Mouse (Mus musculus) lung, postnatal 10 days (tissue): ENCODE measurements around the gene Adamts12.

ENCODE experiments used
- DNase-seq: peaks from one replicate; pipeline ENCODE4 v3.0.0; 2021

Adamts12 gene

GRCm38 (mm10) chr15:11082961-11083569 lies 18.5 kb downstream of the Adamts12 start:
- DNase-seq = no peak

GRCm38 (mm10) chr15:11083678-11084077 lies 19.1 kb downstream of the Adamts12 start:
- no peak for DNase-seq

- no peak for DNase-seq
Measured at GRCm38 (mm10) chr15:11084241-11084992, 19.8 kb downstream of the Adamts12 start.

GRCm38 (mm10) chr15:11084993-11085365 lies 20.4 kb downstream of the Adamts12 start:
- peak; percentile 21 for DNase-seq

- DNase-seq = no peak
Measured at GRCm38 (mm10) chr15:11089494-11089893, 24.9 kb downstream of the Adamts12 start.

- DNase-seq = peak; percentile 24
Measured at GRCm38 (mm10) chr15:11095566-11095965, 31.0 kb downstream of the Adamts12 start.

GRCm38 (mm10) chr15:11097967-11098702 lies 33.5 kb downstream of the Adamts12 start:
- no peak for DNase-seq

- no peak for DNase-seq
Measured at GRCm38 (mm10) chr15:11098940-11099339, 34.4 kb downstream of the Adamts12 start.

- no peak for DNase-seq
Measured at GRCm38 (mm10) chr15:11100917-11101316, 36.3 kb downstream of the Adamts12 start.

- DNase-seq = no peak
Measured at GRCm38 (mm10) chr15:11105101-11105500, 40.5 kb downstream of the Adamts12 start.

GRCm38 (mm10) chr15:11107376-11107775 lies 42.8 kb downstream of the Adamts12 start:
- DNase-seq = no peak

GRCm38 (mm10) chr15:11114631-11115197 lies 50.1 kb downstream of the Adamts12 start:
- no peak for DNase-seq

- peak; percentile 83 for DNase-seq
Measured at GRCm38 (mm10) chr15:11116303-11116702, 51.7 kb downstream of the Adamts12 start.

GRCm38 (mm10) chr15:11116853-11117252 lies 52.3 kb downstream of the Adamts12 start:
- no peak for DNase-seq

GRCm38 (mm10) chr15:11118371-11118770 lies 53.8 kb downstream of the Adamts12 start:
- DNase-seq = no peak

- no peak for DNase-seq
Measured at GRCm38 (mm10) chr15:11121721-11122120, 57.1 kb downstream of the Adamts12 start.

- DNase-seq = no peak
Measured at GRCm38 (mm10) chr15:11125361-11125760, 60.8 kb downstream of the Adamts12 start.

GRCm38 (mm10) chr15:11128457-11128856 lies 63.9 kb downstream of the Adamts12 start:
- peak; percentile 11 for DNase-seq

- DNase-seq = no peak
Measured at GRCm38 (mm10) chr15:11132586-11133558, 68.3 kb downstream of the Adamts12 start.

- no peak for DNase-seq
Measured at GRCm38 (mm10) chr15:11145581-11145980, 81.0 kb downstream of the Adamts12 start.

- no peak for DNase-seq
Measured at GRCm38 (mm10) chr15:11159386-11159785, 94.8 kb downstream of the Adamts12 start.

GRCm38 (mm10) chr15:11160759-11161158 lies 96.2 kb downstream of the Adamts12 start:
- DNase-seq = peak; percentile 6
